Mouse (Mus musculus): ENCODE results near the gene Syt17.
A peak's percentile ranks its signal among the peaks of the same experiment; 100 is the strongest.

Gene Syt17

GRCm38 (mm10) chr7:118448134-118448967, at the start of gene Syt17:
Gene Syt17, minus strand, starts transcription at chr7:118448222.
- DNase-seq (ENCODE audit: low read depth, low spot score) = no peak

- DNase-seq (ENCODE audit: low read depth, low spot score) = no peak
Observed at GRCm38 (mm10) chr7:118494892-118495579, 47.0 kb upstream of the Syt17 start.

- DNase-seq (ENCODE audit: low read depth, low spot score) = no peak
Observed at GRCm38 (mm10) chr7:118493892-118494291, 45.9 kb upstream of the Syt17 start.

- DNase-seq (ENCODE audit: low read depth, low spot score) = peak; percentile 60
Observed at GRCm38 (mm10) chr7:118491431-118492147, 43.6 kb upstream of the Syt17 start, which contains the start of gene Itpripl2. Gene Itpripl2, minus strand, starts transcription at chr7:118491975.

- DNase-seq (ENCODE audit: low read depth, low spot score) = no peak
Observed at GRCm38 (mm10) chr7:118490666-118491430, 42.8 kb upstream of the Syt17 start.

- no peak for DNase-seq (ENCODE audit: low read depth, low spot score)
Observed at GRCm38 (mm10) chr7:118489706-118490665, 42.0 kb upstream of the Syt17 start.

GRCm38 (mm10) chr7:118488060-118488664, 40.1 kb upstream of the Syt17 start:
- no peak for DNase-seq (ENCODE audit: low read depth, low spot score)

- no peak for DNase-seq (ENCODE audit: low read depth, low spot score)
Observed at GRCm38 (mm10) chr7:118486917-118487316, 38.9 kb upstream of the Syt17 start.

- DNase-seq (ENCODE audit: low read depth, low spot score) = no peak
Observed at GRCm38 (mm10) chr7:118483996-118484395, 36.0 kb upstream of the Syt17 start.

GRCm38 (mm10) chr7:118482001-118482400, 34.0 kb upstream of the Syt17 start:
- DNase-seq (ENCODE audit: low read depth, low spot score) = no peak

- DNase-seq (ENCODE audit: low read depth, low spot score) = no peak
Observed at GRCm38 (mm10) chr7:118481047-118481810, 33.2 kb upstream of the Syt17 start.

GRCm38 (mm10) chr7:118480160-118480709, 32.2 kb upstream of the Syt17 start:
- no peak for DNase-seq (ENCODE audit: low read depth, low spot score)

GRCm38 (mm10) chr7:118478835-118479312, 30.9 kb upstream of the Syt17 start:
- DNase-seq (ENCODE audit: low read depth, low spot score) = no peak

- no peak for DNase-seq (ENCODE audit: low read depth, low spot score)
Observed at GRCm38 (mm10) chr7:118476428-118476827, 28.4 kb upstream of the Syt17 start.

- DNase-seq (ENCODE audit: low read depth, low spot score) = no peak
Observed at GRCm38 (mm10) chr7:118475008-118475705, 27.1 kb upstream of the Syt17 start.

GRCm38 (mm10) chr7:118472886-118473285, 24.9 kb upstream of the Syt17 start:
- DNase-seq (ENCODE audit: low read depth, low spot score) = no peak

GRCm38 (mm10) chr7:118468060-118468459, 20.0 kb upstream of the Syt17 start:
- DNase-seq (ENCODE audit: low read depth, low spot score) = no peak

- DNase-seq (ENCODE audit: low read depth, low spot score) = no peak
Observed at GRCm38 (mm10) chr7:118464432-118464831, 16.4 kb upstream of the Syt17 start.
